Mouse (Mus musculus) G1E (cell line): Measurements from ENCODE around the gene Atox1. TPM values are rescaled to one million over a fixed set of nuclear protein-coding genes. Genes with fewer than 3 reads are reported as not detected.
A peak's percentile ranks its signal among the peaks of the same experiment; 100 is the strongest.

ENCODE experiments used
- ATAC-seq: 2 replicates; pipeline ENCODE4 v1.8.0; 2016; ENCODE audit warnings: mild to moderate bottlenecking; ENCODE audit not compliant: insufficient number of reproducible peaks, poor library complexity, low FRiP score, severe bottlenecking; ENCODE audit errors: extremely low read depth
- DNase-seq: peaks from one replicate; pipeline ENCODE4 v3.0.0; 2012; ENCODE audit warnings: low spot score
- H3K27me3 ChIP-seq: 2 replicates; pipeline ENCODE4 v1.6.1; 2012; ENCODE audit warnings: mild to moderate bottlenecking, low read length, inconsistent platforms; ENCODE audit not compliant: insufficient read depth
- H3K36me3 ChIP-seq: replicated peaks from 2 replicates; pipeline ENCODE3; 2012; ENCODE audit warnings: mild to moderate bottlenecking, inconsistent platforms
- H3K4me1 ChIP-seq: 2 replicates; pipeline ENCODE4 v1.6.1; 2012; ENCODE audit warnings: low read depth, low read length, inconsistent platforms, mixed read lengths; ENCODE audit not compliant: insufficient read depth
- H3K4me3 ChIP-seq: 2 replicates; pipeline ENCODE4 v1.5.1; 2012; ENCODE audit warnings: low read depth, mild to moderate bottlenecking, inconsistent platforms, low read length, moderate library complexity, mixed read lengths
- H3K9me3 ChIP-seq: replicated peaks from 2 replicates; pipeline ENCODE4 v1.6.1; 2012; ENCODE audit warnings: inconsistent platforms
- CTCF ChIP-seq: IDR thresholded peaks from 2 replicates; pipeline ENCODE4 v1.5.1; 2012; ENCODE audit warnings: low read depth, low read length, inconsistent platforms, mixed read lengths
- GATA1 ChIP-seq: IDR thresholded peaks from 2 replicates; pipeline ENCODE4 v1.6.1; 2012; ENCODE audit warnings: borderline replicate concordance, low read length, inconsistent platforms, mixed read lengths
- GATA2 ChIP-seq: IDR thresholded peaks from 2 replicates; pipeline ENCODE4 v1.6.1; 2012; ENCODE audit warnings: low read depth, low read length, inconsistent platforms, borderline replicate concordance
- POLR2AphosphoS5 ChIP-seq: IDR thresholded peaks from 2 replicates; pipeline ENCODE4 v1.6.1; 2012; ENCODE audit warnings: low read depth, low read length, inconsistent platforms; ENCODE audit not compliant: insufficient replicate concordance
- TAL1 ChIP-seq: conservative IDR thresholded peaks from 2 replicates; pipeline ENCODE4 v1.6.1; 2012; ENCODE audit warnings: low read depth, low read length, inconsistent platforms, mixed read lengths
- polyA plus RNA-seq: library from polyadenylated mRNA; stranded (reverse); fragments of >175 nt; gene quantifications from 2 replicates; pipeline ENCODE4 v1.2.3, GENCODE M21; 2012
- total RNA-seq, 2 experiments: library from RNA; stranded (forward) in 1 of 2; stranded (reverse) in 1 of 2; fragments of 200-1000 nt in 1 of 2; fragments of >200 nt in 1 of 2; fragmentation: Nextera tagmentation in 1 of 2; gene quantifications; 2 replicates each; pipeline ENCODE4 v1.2.3; 2014 to 2017

Atox1 gene
- total and polyA plus RNA-seq, 3 experiments: 37.7 to 103 (median 92.8) TPM

GRCm38 (mm10) chr11:55458501-55458900 lies 2.5 kb downstream of the Atox1 start:
- no peak for ATAC-seq
- H3K4me3 ChIP-seq: no peak overlapping the region

GRCm38 (mm10) chr11:55455166-55455565 lies 5.9 kb downstream of the Atox1 start:
- ATAC-seq (no peak), DNase-seq (no peak)
- Histone ChIP-seq H3K4me1 (peaks cover 33% of the 10 kb centered on the region), H3K36me3 (peaks cover 89% of the 10 kb centered on the region), H3K27me3 (no peaks in the 10 kb centered on the region), H3K9me3 (no peaks in the 10 kb centered on the region), H3K4me3 (no peak overlapping the region)
- TF ChIP-seq CTCF (no peak), POLR2AphosphoS5 (no peak), GATA2 (no peak)

More at GRCm38 (mm10) chr11:55458501-55458900, 2.5 kb downstream of the Atox1 start:
- Histone ChIP-seq H3K27me3 (no peaks in the 10 kb centered on the region), H3K4me1 (peaks cover 43% of the 10 kb centered on the region), H3K9me3 (no peaks in the 10 kb centered on the region), H3K36me3 (peaks cover 56% of the 10 kb centered on the region)
- no peak for DNase-seq
- TF ChIP-seq POLR2AphosphoS5 (no peak), CTCF (no peak), GATA2 (no peak), GATA1 (no peak), TAL1 (no peak)

GRCm38 (mm10) chr11:55453640-55454039 lies 7.4 kb downstream of the Atox1 start:
- no peak for TF ChIP-seq TAL1
- TF ChIP-seq GATA1: no peak
- TF ChIP-seq POLR2AphosphoS5: no peak
- no peak for TF ChIP-seq CTCF
- no peak for TF ChIP-seq GATA2
- Histone ChIP-seq H3K27me3 (no peaks in the 10 kb centered on the region), H3K4me1 (peaks cover 19% of the 10 kb centered on the region), H3K4me3 (no peak overlapping the region), H3K36me3 (peaks cover 95% of the 10 kb centered on the region), H3K9me3 (no peaks in the 10 kb centered on the region)
- DNase-seq: no peak
- ATAC-seq: no peak

- H3K9me3 ChIP-seq: no peaks in the 10 kb centered on the region
- TF ChIP-seq POLR2AphosphoS5 (no peak), TAL1 (no peak), GATA2 (no peak), CTCF (no peak), GATA1 (no peak)
- no peaks in the 10 kb centered on the region for H3K27me3 ChIP-seq
- ATAC-seq: no peak
- DNase-seq: no peak
- peaks cover 8% of the 10 kb centered on the region; the same call in 1 of the 2 replicates for H3K4me1 ChIP-seq
- H3K4me3 ChIP-seq: no peak overlapping the region
- H3K36me3 ChIP-seq: peaks cover 95% of the 10 kb centered on the region
These were observed 10.7 kb downstream of the Atox1 start for GRCm38 (mm10) chr11:55450311-55450710.

GRCm38 (mm10) chr11:55449531-55449930 lies 11.5 kb downstream of the Atox1 start:
- TF ChIP-seq GATA2 (no peak), POLR2AphosphoS5 (no peak), TAL1 (no peak), CTCF (no peak), GATA1 (no peak)
- H3K9me3 ChIP-seq: no peaks in the 10 kb centered on the region
- H3K36me3 ChIP-seq: peaks cover 95% of the 10 kb centered on the region
- no peaks in the 10 kb centered on the region for H3K27me3 ChIP-seq
- DNase-seq (no peak), ATAC-seq (no peak)
- no peak overlapping the region for H3K4me3 ChIP-seq
- 0 out of 2 replicates have a peak, but pooled peaks cover 3% of the 10 kb centered on the region for H3K4me1 ChIP-seq

- peaks cover 92% of the 10 kb centered on the region for H3K36me3 ChIP-seq
- H3K9me3 ChIP-seq: no peaks in the 10 kb centered on the region
- no peak overlapping the region for H3K4me3 ChIP-seq
- DNase-seq: peak; percentile 25
- ATAC-seq: peak; percentile 48; the same call in 1 of the 2 replicates
- H3K27me3 ChIP-seq: no peaks in the 10 kb centered on the region
- H3K4me1 ChIP-seq: no peaks in the 10 kb centered on the region
- no peak for TF ChIP-seq POLR2AphosphoS5
- TF ChIP-seq CTCF: peak; percentile 75
- TF ChIP-seq GATA1: no peak
- no peak for TF ChIP-seq GATA2
- TF ChIP-seq TAL1: no peak
These were observed 14.5 kb downstream of the Atox1 start for GRCm38 (mm10) chr11:55446579-55446978.

DNA sequence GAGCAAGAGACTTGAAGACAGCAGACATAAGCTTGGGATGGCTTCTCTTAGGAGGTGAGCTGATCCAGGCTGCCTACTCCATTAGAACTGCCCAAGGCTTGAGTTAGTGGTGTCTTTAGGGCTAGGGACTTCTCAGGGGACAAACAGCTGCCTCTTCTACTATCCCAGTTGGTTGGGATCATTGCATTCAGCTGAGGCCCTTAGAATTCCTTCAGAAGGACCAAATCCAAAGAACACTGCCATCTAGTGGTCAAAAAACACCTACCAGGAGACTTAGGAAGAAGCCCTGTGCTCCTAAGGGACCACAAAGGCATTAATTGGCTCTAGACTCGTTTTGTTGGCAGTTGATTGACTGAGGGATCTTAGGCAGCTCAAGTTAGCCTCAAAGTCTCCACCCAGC lies 16.3 kb downstream of the Atox1 start:
- H3K27me3 ChIP-seq: no peaks in the 10 kb centered on the region
- H3K36me3 ChIP-seq: peaks cover 77% of the 10 kb centered on the region
- no peak overlapping the region for H3K4me3 ChIP-seq
- H3K9me3 ChIP-seq: no peaks in the 10 kb centered on the region
- DNase-seq: no peak
- no peak for TF ChIP-seq GATA2
- TF ChIP-seq CTCF: peak; percentile 67; the same call in 1 of the 2 replicates
- ATAC-seq: no peak
- no peaks in the 10 kb centered on the region for H3K4me1 ChIP-seq
